Mouse (Mus musculus): Measurements from ENCODE around the gene Clic4. TPM values are rescaled to one million over a fixed set of nuclear protein-coding genes. Genes with fewer than 3 reads are reported as not detected.

Clic4 gene
- 26.5 and 28.7 TPM in 2 replicates for polyA plus RNA-seq (2012; ENCODE audit: low replicate concordance)

DNA sequence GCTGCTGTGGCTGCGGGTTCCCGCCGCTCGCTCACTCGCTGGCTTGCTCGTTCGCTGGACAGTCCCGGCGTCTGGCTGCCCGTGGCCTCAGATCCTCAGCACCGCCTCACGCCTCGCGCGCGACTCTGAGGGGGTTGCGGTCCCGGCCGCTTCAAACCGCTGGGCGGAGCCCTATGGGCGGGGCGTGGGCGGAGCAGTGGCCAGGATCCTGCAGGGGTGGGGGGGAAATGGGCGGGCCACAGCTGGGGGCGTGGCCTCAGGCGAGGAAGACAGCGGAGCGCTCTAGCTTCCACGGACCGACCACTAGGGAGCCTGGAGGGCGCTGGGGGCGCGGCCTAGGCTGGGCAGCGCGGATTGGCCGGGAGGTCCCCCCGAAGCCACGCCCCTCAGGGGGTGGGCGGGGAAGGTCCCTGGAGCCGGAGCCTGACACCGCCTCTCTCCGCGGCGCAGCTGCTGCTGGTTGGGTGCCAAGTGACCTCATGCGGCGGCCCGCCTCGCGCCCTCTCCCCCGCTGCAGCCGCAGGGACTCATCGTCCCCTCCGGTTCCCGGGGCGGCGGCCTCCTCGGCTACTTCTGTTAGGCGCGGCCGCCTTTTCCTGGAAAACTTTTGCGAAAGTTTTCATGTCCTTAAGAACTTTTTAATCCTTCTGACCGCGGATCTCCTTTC, at the start of gene Clic4:
TSS of gene Clic4 (minus strand) at position 175 of the 667 bp plus-strand sequence.

Other genes starting within 250 kb of the Clic4 start
- 174 and 208 TPM in 2 replicates for gene Runx3, start 152.2 kb downstream of the Clic4 start, polyA plus RNA-seq (2012; ENCODE audit: low replicate concordance)
- 774 and 1,273 TPM in 2 replicates for gene Srrm1, start 80.5 kb upstream of the Clic4 start, polyA plus RNA-seq (2012; ENCODE audit: low replicate concordance)
- 1.7 TPM in 2 replicates for gene Ncmap, start 125.4 kb upstream of the Clic4 start, polyA plus RNA-seq (2012; ENCODE audit: low replicate concordance)
- gene Rcan3, start 161.0 kb upstream of the Clic4 start, polyA plus RNA-seq (2012; ENCODE audit: low replicate concordance): 3.4 and 12.1 TPM in 2 replicates
- gene Stpg1, start 222.0 kb upstream of the Clic4 start, polyA plus RNA-seq (2012; ENCODE audit: low replicate concordance): 0.17 TPM in 1 of 2 replicates, not detected in the other
- 43.7 and 141 TPM in 2 replicates for gene Nipal3, start 222.2 kb upstream of the Clic4 start, polyA plus RNA-seq (2012; ENCODE audit: low replicate concordance)

All from leukemia stem cell, adult 10-12 weeks (primary cell).